Mouse (Mus musculus): ENCODE measurements around the gene Tctex1d4. TPM values are rescaled to one million over a fixed set of nuclear protein-coding genes. Genes with fewer than 3 reads are reported as not detected.
A peak's percentile ranks its signal among the peaks of the same experiment; 100 is the strongest.

The Tctex1d4 gene
- polyA plus RNA-seq, 1 experiment from 2014 or later = not detected

DNA sequence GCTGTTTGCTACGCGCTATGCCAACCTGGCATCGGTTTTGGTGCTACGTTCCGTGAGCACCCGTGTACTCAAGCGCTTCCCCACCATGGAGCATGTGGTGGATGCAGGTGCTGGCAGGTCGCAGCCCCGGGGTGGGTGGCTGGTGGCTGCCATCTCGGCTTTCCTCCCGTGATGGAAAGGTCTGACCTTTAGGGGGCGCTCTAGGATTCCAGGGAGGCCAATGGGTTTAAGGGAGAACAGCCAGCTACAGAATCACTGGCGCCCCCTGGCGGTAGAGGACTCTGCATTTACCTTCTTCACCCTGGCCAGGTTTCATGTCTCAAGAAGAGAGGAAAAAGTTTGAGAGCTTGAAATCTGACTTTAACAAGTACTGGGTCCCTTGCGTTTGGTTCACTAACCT, 19.6 kb downstream of the Tctex1d4 start:
- Histone ChIP-seq H3K4me2 (replicated peaks) (no peak overlapping the region), H3K27me3 (replicated peaks) (no peaks in the 10 kb centered on the region), H3K27ac (no peak overlapping the region), H3K4me1 (replicated peaks) (no peaks in the 10 kb centered on the region), H3K9ac (no peak overlapping the region), H3K4me3 (replicated peaks) (no peak overlapping the region), H3K36me3 (peaks cover 8% of the 10 kb centered on the region), H3K9me3 (no peaks in the 10 kb centered on the region)
- 33% methylated on average over 15 of the region's 15 CpGs for WGBS
- peak; percentile 9; the same call in 1 of the 2 replicates for ATAC-seq

DNA sequence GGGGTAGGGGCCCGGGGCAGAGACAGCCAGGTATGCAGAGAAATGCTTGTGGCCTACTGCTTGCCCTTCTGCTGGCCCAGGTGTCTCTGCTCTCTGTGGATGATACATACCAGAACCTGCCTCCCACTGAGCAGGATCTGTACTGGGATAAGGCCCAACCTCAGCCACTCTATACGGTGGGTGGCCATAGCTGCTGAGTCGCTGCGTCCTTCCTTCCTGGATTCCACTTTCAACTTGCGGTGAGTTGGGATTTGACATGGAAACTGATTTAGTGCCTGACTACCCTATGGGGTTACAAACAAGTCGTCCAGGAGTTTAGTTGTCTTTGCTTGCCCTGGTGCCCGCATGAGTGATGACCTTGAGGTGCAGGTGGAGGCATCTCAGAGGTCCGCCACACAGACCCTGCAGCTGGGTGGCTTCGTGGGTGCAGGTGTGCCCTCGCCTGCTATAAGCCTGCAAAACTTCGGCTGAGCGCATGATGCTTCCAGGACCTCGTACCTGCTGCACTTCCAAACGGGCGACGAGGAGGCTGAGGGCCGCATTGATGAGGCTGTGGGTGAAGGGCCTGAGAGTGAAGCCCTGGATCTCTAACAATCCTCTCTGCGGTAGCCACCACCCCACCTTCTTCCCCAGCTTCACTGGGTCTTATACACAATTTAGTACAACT, 21.6 kb downstream of the Tctex1d4 start:
- peaks cover 23% of the 10 kb centered on the region for H3K36me3 ChIP-seq
- H3K4me1 ChIP-seq (replicated peaks) = peaks cover 4% of the 10 kb centered on the region; the same call in 1 of the 2 replicates
- H3K27ac ChIP-seq = no peak overlapping the region
- H3K4me2 ChIP-seq (replicated peaks) = no peak overlapping the region
- no peaks in the 10 kb centered on the region for H3K9me3 ChIP-seq
- 68% methylated on average over 18 of the region's 18 CpGs for WGBS
- H3K9ac ChIP-seq = no peak overlapping the region
- H3K4me3 ChIP-seq (replicated peaks) = no peak overlapping the region
- H3K27me3 ChIP-seq (replicated peaks) = no peaks in the 10 kb centered on the region
- ATAC-seq = no peak

DNA sequence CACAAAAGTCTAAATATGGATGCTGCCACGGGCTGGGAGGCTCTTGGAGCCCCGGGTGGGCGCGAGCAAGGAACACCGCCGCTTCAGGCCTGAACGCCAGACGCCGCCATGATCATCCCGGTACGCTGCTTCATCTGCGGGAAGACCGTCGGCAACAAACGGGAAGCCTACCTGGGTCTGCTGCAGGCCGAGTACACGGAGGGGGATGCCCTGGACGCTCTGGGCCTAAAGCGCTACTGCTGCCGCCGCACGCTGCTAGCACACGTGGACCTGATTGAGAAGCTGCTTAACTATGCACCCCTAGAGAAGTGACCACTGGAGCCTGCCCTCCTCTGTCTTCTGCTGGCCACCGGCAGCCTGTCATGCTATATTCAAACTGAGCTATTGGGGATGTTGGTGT, 22.2 kb downstream of the Tctex1d4 start:
- Histone ChIP-seq H3K4me3 (replicated peaks) (no peak overlapping the region), H3K9me3 (no peaks in the 10 kb centered on the region), H3K4me2 (replicated peaks) (no peak overlapping the region), H3K27me3 (replicated peaks) (no peaks in the 10 kb centered on the region), H3K27ac (0 out of 2 replicates have a peak overlapping the region, but pooled peaks have one; percentile 6), H3K9ac (no peak overlapping the region), H3K4me1 (replicated peaks) (peaks cover 9% of the 10 kb centered on the region), H3K36me3 (peaks cover 30% of the 10 kb centered on the region)
- ATAC-seq = no peak
- WGBS = 69% methylated on average over 24 of the region's 24 CpGs

DNA sequence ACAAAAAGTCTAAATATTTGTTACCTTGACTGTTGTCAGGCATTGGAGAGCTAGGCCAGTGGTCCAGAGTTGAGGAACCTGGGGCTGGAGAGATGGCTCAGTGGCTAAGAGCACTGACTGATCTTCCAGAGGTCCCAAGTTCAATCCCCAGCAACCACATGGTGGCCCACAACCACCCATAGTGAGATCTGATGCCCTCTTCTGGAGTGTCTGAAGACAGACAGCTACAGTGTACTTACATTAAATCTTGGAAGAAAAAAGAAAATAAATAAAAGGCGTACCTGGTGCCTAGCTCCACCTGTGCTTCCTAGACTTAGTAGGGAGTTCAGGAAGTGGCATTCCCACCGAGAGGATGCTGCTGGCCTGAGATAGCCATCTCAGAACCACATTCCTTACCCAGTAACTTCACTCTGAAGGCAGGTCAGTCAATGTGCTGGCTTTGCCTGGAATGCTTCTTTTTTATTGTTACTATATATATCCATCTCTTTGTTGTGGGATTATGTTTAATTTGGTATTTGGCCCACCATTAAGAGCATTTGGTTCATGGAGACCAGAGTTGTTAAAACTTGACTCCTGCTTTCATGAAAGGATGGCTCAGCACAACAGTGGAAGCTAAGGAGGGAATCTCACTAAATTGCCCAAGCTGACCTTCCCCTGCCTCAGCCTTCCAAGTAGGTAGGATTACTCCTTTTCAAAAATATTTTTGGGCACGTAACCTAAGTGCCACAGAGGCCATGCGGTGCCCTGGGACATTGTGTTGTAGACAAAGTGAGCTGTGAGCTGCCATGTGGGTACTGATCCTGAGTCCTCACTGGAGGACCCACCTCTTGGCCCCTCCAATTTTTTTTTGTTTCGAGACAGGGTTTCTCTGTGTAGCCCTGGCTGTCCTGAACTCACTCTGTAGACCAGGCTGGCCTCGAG, 23.0 kb downstream of the Tctex1d4 start:
- no peaks in the 10 kb centered on the region for H3K27me3 ChIP-seq (replicated peaks)
- no peaks in the 10 kb centered on the region for H3K9me3 ChIP-seq
- H3K4me3 ChIP-seq (replicated peaks) = no peak overlapping the region
- no peak overlapping the region for H3K4me2 ChIP-seq (replicated peaks)
- 0 out of 2 replicates have a peak overlapping the region, but pooled peaks have one; percentile 6 for H3K27ac ChIP-seq
- 68% methylated on average over 6 of the region's 6 CpGs for WGBS
- H3K36me3 ChIP-seq = peaks cover 33% of the 10 kb centered on the region
- peaks cover 12% of the 10 kb centered on the region for H3K4me1 ChIP-seq (replicated peaks)
- no peak overlapping the region for H3K9ac ChIP-seq
- ATAC-seq = no peak

DNA sequence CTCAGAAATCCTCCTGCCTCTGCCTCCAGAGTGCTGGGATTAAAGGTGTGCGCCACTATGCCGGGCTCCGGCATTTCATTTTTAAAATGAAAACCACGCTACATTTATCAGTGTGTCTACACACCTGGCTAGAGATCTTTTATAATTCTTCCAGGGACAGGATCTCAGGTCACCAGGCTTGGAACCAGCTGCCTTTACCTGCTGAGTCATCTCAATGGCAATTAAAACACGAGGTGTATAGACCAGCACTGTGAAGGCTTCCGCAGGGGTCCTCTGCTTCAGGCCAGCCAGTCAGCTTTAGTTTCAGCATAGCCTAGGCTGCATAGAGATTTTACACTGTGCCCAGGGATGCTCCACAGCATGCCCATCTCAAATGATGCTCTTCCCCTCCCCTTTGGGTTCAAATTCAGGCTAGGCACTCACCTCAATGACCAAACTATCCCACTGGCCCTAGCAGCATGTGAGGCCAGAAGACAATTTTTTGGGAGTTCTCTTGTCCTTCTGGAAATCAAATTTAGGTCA, 23.7 kb downstream of the Tctex1d4 start:
- Histone ChIP-seq H3K4me2 (replicated peaks) (no peak overlapping the region), H3K36me3 (peaks cover 33% of the 10 kb centered on the region), H3K4me3 (replicated peaks) (no peak overlapping the region), H3K9me3 (no peaks in the 10 kb centered on the region), H3K27ac (no peak overlapping the region), H3K4me1 (replicated peaks) (peaks cover 12% of the 10 kb centered on the region), H3K27me3 (replicated peaks) (no peaks in the 10 kb centered on the region), H3K9ac (no peak overlapping the region)
- ATAC-seq = no peak
- 86% methylated on average over 6 of the region's 6 CpGs for WGBS

DNA sequence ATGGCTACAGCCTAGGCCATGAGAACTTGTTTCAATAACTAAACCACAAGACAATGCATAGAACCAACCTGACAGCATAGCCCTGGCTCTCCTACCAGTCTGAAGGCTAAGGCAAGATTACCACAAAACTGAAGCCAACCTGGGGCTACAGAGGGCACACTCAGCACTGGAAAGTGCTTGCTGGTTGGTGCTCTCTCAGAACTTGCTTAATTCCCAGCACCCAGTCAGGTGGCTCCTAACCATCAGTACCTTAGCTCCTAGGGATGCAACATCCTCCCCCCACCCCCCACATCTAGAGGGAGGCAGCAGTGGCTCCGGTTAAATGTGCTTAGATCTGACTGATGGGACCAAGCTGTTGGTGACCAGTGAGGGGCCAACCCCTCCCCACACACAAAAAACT, 24.8 kb downstream of the Tctex1d4 start:
- WGBS = 90% methylated on average over 1 of the region's 1 CpGs
- Histone ChIP-seq H3K9me3 (no peaks in the 10 kb centered on the region), H3K4me2 (replicated peaks) (no peak overlapping the region), H3K4me1 (replicated peaks) (peaks cover 12% of the 10 kb centered on the region), H3K36me3 (peaks cover 33% of the 10 kb centered on the region), H3K9ac (no peak overlapping the region), H3K4me3 (replicated peaks) (no peak overlapping the region), H3K27me3 (replicated peaks) (no peaks in the 10 kb centered on the region), H3K27ac (no peak overlapping the region)
- ATAC-seq = no peak

DNA sequence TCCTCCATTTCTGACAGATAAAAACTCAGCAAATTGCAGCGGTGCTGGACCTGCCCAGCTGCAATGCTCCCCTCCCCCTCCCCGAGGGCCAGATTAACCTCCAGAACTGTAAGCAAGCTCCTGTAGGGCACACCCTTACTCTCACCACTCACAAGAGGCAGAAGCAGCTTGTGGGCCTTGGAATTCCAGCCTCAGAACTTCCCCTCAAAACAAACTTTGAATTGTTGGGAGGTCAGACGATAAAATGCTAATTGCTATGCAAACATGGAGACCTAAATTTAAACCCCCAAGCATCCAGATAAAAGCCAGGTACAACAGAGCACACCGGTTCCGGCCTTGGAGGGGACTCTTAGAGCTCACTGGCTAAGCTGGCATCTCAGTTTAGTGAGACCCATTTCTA, 26.1 kb downstream of the Tctex1d4 start:
- H3K9me3 ChIP-seq = no peaks in the 10 kb centered on the region
- H3K9ac ChIP-seq = 0 out of 2 replicates have a peak overlapping the region, but pooled peaks have one; percentile 35
- ATAC-seq = no peak
- peaks cover 12% of the 10 kb centered on the region for H3K4me1 ChIP-seq (replicated peaks)
- no peak overlapping the region for H3K27ac ChIP-seq
- H3K4me3 ChIP-seq (replicated peaks) = no peak overlapping the region
- no peaks in the 10 kb centered on the region for H3K27me3 ChIP-seq (replicated peaks)
- peaks cover 33% of the 10 kb centered on the region for H3K36me3 ChIP-seq
- whole genome bisulfite sequencing = 54% methylated on average over 5 of the region's 5 CpGs
- H3K4me2 ChIP-seq (replicated peaks) = peak overlapping the region; percentile 73

DNA sequence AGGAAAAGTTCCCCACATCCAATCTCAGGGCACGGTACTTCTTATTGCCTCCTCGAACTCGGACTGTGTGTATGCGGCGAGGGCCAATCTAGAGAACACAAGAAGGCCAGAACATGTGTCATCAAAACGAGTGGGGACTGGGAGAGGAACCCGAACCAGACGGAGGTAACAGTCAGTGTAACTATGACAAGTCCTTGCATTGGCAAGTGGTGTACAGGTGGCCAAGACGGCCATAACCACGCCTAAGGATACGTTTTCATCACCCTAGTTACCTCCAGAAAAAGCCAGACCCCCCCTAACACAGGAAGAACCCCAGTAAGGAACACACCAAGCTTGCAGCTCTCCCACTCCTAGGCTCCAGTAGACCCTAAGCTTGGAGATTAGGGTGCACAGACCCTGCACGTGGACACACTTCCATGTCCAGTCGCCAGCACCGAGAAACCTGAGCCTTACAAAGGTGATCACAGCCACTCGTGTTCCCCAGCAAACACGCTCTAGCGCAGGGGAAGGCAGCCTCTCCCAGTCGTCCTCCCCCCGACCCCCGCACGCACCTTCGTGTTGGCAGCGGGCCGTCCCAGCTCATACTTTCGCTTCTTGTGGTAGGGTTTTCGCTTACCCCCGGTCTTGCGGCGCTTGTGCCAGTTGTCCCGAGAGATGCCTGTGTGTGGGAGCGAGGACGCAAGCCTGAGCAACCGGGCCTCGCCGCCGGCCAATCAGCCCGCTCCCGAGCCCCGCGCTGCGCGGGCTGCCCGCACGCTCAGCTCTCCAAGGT, 28.6 kb downstream of the Tctex1d4 start:
- under 1% methylated on average over 44 of the region's 44 CpGs for WGBS
- peaks cover 38% of the 10 kb centered on the region for H3K36me3 ChIP-seq
- H3K9ac ChIP-seq = peak overlapping the region; percentile 92
- H3K9me3 ChIP-seq = no peaks in the 10 kb centered on the region
- peak; percentile 9; the same call in 1 of the 2 replicates for ATAC-seq
- H3K27me3 ChIP-seq (replicated peaks) = no peaks in the 10 kb centered on the region
- H3K4me3 ChIP-seq (replicated peaks) = peak overlapping the region; percentile 61
- peaks cover 12% of the 10 kb centered on the region for H3K4me1 ChIP-seq (replicated peaks)
- peak overlapping the region; percentile 84 for H3K27ac ChIP-seq
- peak overlapping the region; percentile 73 for H3K4me2 ChIP-seq (replicated peaks)

DNA sequence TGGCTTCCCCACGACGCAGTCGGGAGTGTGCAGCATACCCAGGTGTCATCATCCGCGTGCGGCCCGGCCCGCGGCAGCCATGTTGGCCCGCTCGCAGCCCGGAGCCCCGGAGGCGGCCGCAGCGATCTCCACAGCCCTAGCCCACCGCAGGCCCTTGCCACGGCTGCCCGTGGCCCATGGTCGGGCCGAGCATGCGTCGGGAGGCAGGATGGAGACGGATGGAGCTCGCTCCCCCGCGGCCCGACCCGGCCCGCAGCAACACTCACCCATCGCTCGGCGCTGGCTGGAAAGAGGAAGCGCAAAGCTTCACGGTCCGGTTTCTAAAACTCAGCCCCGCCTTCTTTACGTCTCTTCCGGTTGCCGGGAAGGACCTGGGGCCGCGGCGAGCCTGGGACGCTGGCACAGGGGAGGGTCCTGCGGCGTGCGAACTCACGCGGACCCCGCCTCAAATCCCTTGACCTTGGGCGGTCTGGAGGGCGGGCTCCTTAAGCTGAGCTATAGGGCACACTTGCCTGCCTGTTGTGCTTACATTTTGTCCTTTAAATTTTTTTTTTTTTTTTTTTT, 29.3 kb downstream of the Tctex1d4 start, which contains the start of gene Rps8:
TSS of gene Rps8 (minus strand) at position 452 of the 564 bp plus-strand sequence.
- peak within 1 kb of the TSS; percentile 92 for H3K9ac ChIP-seq
- WGBS = under 1% methylated on average over 51 of the region's 52 CpGs
- H3K4me3 ChIP-seq (replicated peaks) = peak within 1 kb of the TSS; percentile 61
- no peaks in the 10 kb centered on the region for H3K9me3 ChIP-seq
- H3K36me3 ChIP-seq = peaks cover 36% of the 10 kb centered on the region
- H3K4me2 ChIP-seq (replicated peaks) = peak within 1 kb of the TSS; percentile 73
- H3K4me1 ChIP-seq (replicated peaks) = peaks cover 12% of the 10 kb centered on the region
- H3K27me3 ChIP-seq (replicated peaks) = no peaks in the 10 kb centered on the region
- peak; percentile 92 for ATAC-seq
- peak within 1 kb of the TSS; percentile 84 for H3K27ac ChIP-seq

DNA sequence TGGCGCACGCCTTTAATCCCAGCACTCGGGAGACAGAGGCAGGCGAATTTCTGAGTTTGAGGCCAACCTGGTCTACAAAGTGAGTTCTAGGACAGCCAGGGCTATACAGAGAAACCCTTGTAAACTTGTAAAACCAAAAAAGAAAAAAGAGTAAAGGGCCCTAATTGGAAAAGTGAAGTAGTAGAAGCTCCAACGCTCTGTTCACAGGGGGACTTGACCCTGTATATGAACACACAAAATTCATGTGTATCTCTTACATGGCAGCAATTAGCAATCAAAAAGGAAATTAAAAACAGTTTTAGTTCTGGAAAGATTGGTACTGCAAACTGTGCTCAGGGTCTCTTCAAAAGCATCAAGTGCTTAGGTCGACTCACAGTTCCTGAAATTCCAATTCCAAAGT, 29.8 kb downstream of the Tctex1d4 start:
- Histone ChIP-seq H3K27ac (no peak overlapping the region), H3K36me3 (peaks cover 36% of the 10 kb centered on the region)

DNA sequence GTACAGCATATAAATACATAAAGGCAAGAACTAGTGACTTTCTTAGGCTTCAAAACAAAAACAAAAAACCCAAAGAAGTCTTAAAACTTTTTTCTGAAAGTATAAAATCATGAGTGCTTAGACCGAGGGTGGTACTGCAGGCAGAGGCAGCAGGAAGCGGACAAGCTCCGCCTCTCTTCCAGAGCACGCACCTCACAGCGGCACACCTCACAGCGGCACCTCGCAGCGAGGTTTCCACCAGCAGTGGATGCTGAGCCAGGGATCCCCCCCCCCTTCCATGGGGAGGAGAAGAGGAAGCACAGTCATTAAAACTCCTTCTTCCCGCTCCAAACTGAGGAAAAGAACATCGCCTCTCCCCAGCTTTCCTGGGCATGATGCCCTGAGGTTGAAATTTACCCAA, 33.1 kb downstream of the Tctex1d4 start:
- 78% methylated on average over 10 of the region's 10 CpGs for WGBS

More for the DNA sequence above, 29.8 kb downstream of the Tctex1d4 start:
- H3K27me3 ChIP-seq (replicated peaks) = no peaks in the 10 kb centered on the region
- peaks cover 12% of the 10 kb centered on the region for H3K4me1 ChIP-seq (replicated peaks)
- no peak for ATAC-seq
- H3K4me3 ChIP-seq (replicated peaks) = peak overlapping the region; percentile 61
- 0 out of 2 replicates have a peak overlapping the region, but pooled peaks have one; percentile 41 for H3K9ac ChIP-seq
- 26% methylated on average over 6 of the region's 6 CpGs for WGBS
- no peaks in the 10 kb centered on the region for H3K9me3 ChIP-seq
- H3K4me2 ChIP-seq (replicated peaks) = peak overlapping the region; percentile 73

More for the DNA sequence above, 33.1 kb downstream of the Tctex1d4 start:
- no peak overlapping the region for H3K4me3 ChIP-seq (replicated peaks)
- H3K4me2 ChIP-seq (replicated peaks) = no peak overlapping the region
- ATAC-seq = no peak
- H3K27me3 ChIP-seq (replicated peaks) = no peaks in the 10 kb centered on the region
- no peaks in the 10 kb centered on the region for H3K4me1 ChIP-seq (replicated peaks)
- H3K9ac ChIP-seq = no peak overlapping the region
- peaks cover 39% of the 10 kb centered on the region for H3K36me3 ChIP-seq
- no peaks in the 10 kb centered on the region for H3K9me3 ChIP-seq
- no peak overlapping the region for H3K27ac ChIP-seq
